Mouse (Mus musculus) hindbrain, embryonic 11.5 days (tissue): ENCODE measurements around the gene Fam83g. TPM values are rescaled to one million over a fixed set of nuclear protein-coding genes. Genes with fewer than 3 reads are reported as not detected.

Experiments
- ATAC-seq: fragments of 200-750 bp; cut with Nextera tagmentation; 2 replicates; pipeline ENCODE4 v1.8.0; 2017; ENCODE audit warnings: mild to moderate bottlenecking, moderate TSS enrichment, moderate library complexity; ENCODE audit not compliant: low FRiP score
- DNase-seq: peaks from one replicate; pipeline ENCODE4 v3.0.0-alpha.2; 2015; ENCODE audit warnings: low spot score
- H3K27ac ChIP-seq: fragments of 300-500 bp; sonication (generic); 2 replicates; pipeline ENCODE4 v1.5.1; 2014; ENCODE audit warnings: mild to moderate bottlenecking, low read depth, low read length
- H3K27me3 ChIP-seq: fragments of 300-500 bp; sonication (generic); 2 replicates; pipeline ENCODE4 v1.6.1; 2014; ENCODE audit warnings: mild to moderate bottlenecking, low read length, moderate library complexity, mixed read lengths; ENCODE audit not compliant: control insufficient read depth, insufficient read depth
- H3K36me3 ChIP-seq: fragments of 300-500 bp; sonication (generic); 2 replicates; pipeline ENCODE4 v1.6.1; 2014; ENCODE audit warnings: mild to moderate bottlenecking, low read length, moderate library complexity, mixed read lengths; ENCODE audit not compliant: control insufficient read depth, insufficient read depth
- H3K4me1 ChIP-seq: fragments of 300-500 bp; sonication (generic); replicated peaks from 2 replicates; pipeline ENCODE4 v1.6.1; 2014; ENCODE audit warnings: low read length, mixed read lengths; ENCODE audit not compliant: control insufficient read depth, insufficient read depth
- H3K4me2 ChIP-seq: fragments of 300-500 bp; sonication (generic); replicated peaks from 2 replicates; pipeline ENCODE4 v1.6.1; 2014; ENCODE audit warnings: mild to moderate bottlenecking, low read depth, low read length
- H3K4me3 ChIP-seq: fragments of 300-500 bp; sonication (generic); 2 replicates; pipeline ENCODE4 v1.5.1; 2014; ENCODE audit warnings: low read depth, low read length
- H3K9ac ChIP-seq: fragments of 300-500 bp; sonication (generic); 2 replicates; pipeline ENCODE4 v1.6.1; 2014; ENCODE audit warnings: low read depth, low read length
- H3K9me3 ChIP-seq: fragments of 300-500 bp; sonication (generic); 2 replicates; pipeline ENCODE4 v1.6.1; 2016; ENCODE audit warnings: low read length; ENCODE audit not compliant: control insufficient read depth
- WGBS: fragments of 180-500 bp; shearing (Covaris S2); extraction: QIAGEN DNeasy Blood & Tissue Kit; methylation state at CpG from one replicate; pipeline ENCODE4 v1.1.7; 2014; 5-methylcytosine and 5-hydroxymethylcytosine counted together
- polyA plus RNA-seq: library from polyadenylated mRNA; unstranded; fragments of >200 nt; fragmentation: Nextera tagmentation; extraction: Ambion mirVana; gene quantifications from 2 replicates; pipeline ENCODE4 v1.2.1, GENCODE M21; 2014

Fam83g gene
- polyA plus RNA-seq, 1 experiment from 2014 or later, result 0.31 TPM

GRCm38 (mm10) chr11:61649626-61650025 lies 34.3 kb upstream of the Fam83g start:
- DNase-seq (no peak), ATAC-seq (no peak)
- no peak overlapping the region for H3K4me2 ChIP-seq
- no peak overlapping the region for H3K4me3 ChIP-seq
- no peaks in the 10 kb centered on the region for H3K9me3 ChIP-seq
- no peak overlapping the region for H3K27ac ChIP-seq
- H3K36me3 ChIP-seq, result no peaks in the 10 kb centered on the region
- no peaks in the 10 kb centered on the region for H3K4me1 ChIP-seq
- 91% methylated on average over 4 of the region's 4 CpGs for WGBS
- no peak overlapping the region for H3K9ac ChIP-seq
- H3K27me3 ChIP-seq, result no peaks in the 10 kb centered on the region

GRCm38 (mm10) chr11:61650470-61651265 lies 33.2 kb upstream of the Fam83g start:
- Histone ChIP-seq H3K4me3 (no peak overlapping the region), H3K9me3 (no peaks in the 10 kb centered on the region), H3K9ac (no peak overlapping the region), H3K36me3 (no peaks in the 10 kb centered on the region), H3K27me3 (no peaks in the 10 kb centered on the region), H3K4me1 (no peaks in the 10 kb centered on the region), H3K27ac (no peak overlapping the region), H3K4me2 (no peak overlapping the region)
- DNase-seq (no peak), ATAC-seq (no peak)
- WGBS, result 87% methylated on average over 9 of the region's 9 CpGs

DNA sequence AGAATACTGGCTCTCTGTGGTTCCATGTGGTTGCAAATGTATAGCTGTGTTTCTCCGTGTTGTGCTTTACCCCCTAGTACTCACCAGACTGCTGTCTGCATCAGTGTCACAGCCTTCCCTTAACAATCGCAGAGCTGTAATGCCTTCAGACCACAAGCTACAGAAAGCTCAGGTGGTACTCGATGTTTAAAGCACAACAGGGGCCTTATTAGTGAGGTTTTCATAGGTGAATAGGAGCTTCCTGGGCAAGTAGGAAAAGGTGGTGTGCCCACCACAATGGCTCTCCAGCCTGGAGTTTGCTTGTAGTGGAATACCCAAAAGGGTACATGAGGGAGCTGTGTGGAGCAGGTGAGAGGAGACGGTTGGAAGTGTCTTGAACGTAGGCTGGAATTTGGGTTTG lies 31.7 kb upstream of the Fam83g start:
- Histone ChIP-seq H3K4me3 (no peak overlapping the region), H3K4me1 (no peaks in the 10 kb centered on the region), H3K27me3 (no peaks in the 10 kb centered on the region), H3K36me3 (no peaks in the 10 kb centered on the region), H3K4me2 (no peak overlapping the region), H3K9me3 (no peaks in the 10 kb centered on the region), H3K27ac (no peak overlapping the region), H3K9ac (no peak overlapping the region)
- DNase-seq, result no peak
- no peak for ATAC-seq
- WGBS, result 91% methylated on average over 5 of the region's 5 CpGs

- H3K4me1 ChIP-seq, result no peaks in the 10 kb centered on the region
- H3K36me3 ChIP-seq, result no peaks in the 10 kb centered on the region
- no peak within 1 kb of the TSS for H3K4me3 ChIP-seq
- no peak within 1 kb of the TSS for H3K4me2 ChIP-seq
- no peak for DNase-seq
- 68% methylated on average over 10 of the region's 10 CpGs for WGBS
- ATAC-seq, result no peak
- no peaks in the 10 kb centered on the region for H3K9me3 ChIP-seq
- H3K27ac ChIP-seq, result no peak within 1 kb of the TSS
- H3K9ac ChIP-seq, result no peak within 1 kb of the TSS
- H3K27me3 ChIP-seq, result no peaks in the 10 kb centered on the region
Measured at GRCm38 (mm10) chr11:61652686-61653447, 31.0 kb upstream of the Fam83g start, which contains the start of gene Grap. Gene Grap (plus strand): TSS chr11:61653265.

GRCm38 (mm10) chr11:61653568-61653967 lies 30.3 kb upstream of the Fam83g start:
- H3K4me2 ChIP-seq, result no peak overlapping the region
- ATAC-seq (no peak), DNase-seq (no peak)
- no peaks in the 10 kb centered on the region for H3K9me3 ChIP-seq
- H3K27ac ChIP-seq, result no peak overlapping the region
- H3K27me3 ChIP-seq, result no peaks in the 10 kb centered on the region
- no peak overlapping the region for H3K4me3 ChIP-seq
- H3K4me1 ChIP-seq, result no peaks in the 10 kb centered on the region
- 85% methylated on average over 2 of the region's 2 CpGs for WGBS
- H3K9ac ChIP-seq, result no peak overlapping the region
- no peaks in the 10 kb centered on the region for H3K36me3 ChIP-seq

DNA sequence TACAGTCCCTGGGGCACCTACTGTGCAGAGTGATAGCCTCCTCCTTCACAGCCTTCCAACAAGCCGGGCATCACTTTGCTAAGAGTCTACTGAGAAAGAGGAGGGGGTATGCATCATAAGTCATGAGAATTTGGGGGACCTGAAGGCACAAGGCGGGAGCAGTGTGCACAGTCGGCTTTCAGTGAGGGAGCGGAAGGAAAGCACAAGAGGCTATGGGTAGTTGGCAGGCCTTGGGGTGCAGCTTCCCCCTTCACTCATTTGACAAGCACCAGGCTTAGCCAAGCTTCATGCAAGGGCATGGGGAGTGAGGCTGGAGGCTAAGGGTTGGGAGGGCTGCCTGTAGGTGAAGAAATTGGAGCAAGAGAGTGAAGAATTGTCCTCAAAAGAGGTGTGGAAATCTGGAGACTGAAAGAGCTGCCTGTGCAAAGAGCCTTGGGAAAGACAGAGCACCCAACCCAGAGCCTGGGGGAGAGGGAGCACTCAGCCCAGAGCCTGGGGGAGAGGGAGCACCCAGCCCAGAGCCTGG lies 29.0 kb upstream of the Fam83g start:
- no peaks in the 10 kb centered on the region for H3K36me3 ChIP-seq
- ATAC-seq, result no peak
- H3K27me3 ChIP-seq, result no peaks in the 10 kb centered on the region
- no peak for DNase-seq
- WGBS, result 88% methylated on average over 4 of the region's 4 CpGs
- H3K27ac ChIP-seq, result no peak overlapping the region
- H3K4me2 ChIP-seq, result no peak overlapping the region
- no peak overlapping the region for H3K4me3 ChIP-seq
- no peak overlapping the region for H3K9ac ChIP-seq
- H3K4me1 ChIP-seq, result no peaks in the 10 kb centered on the region
- H3K9me3 ChIP-seq, result no peaks in the 10 kb centered on the region

GRCm38 (mm10) chr11:61655649-61656048 lies 28.2 kb upstream of the Fam83g start:
- H3K9me3 ChIP-seq, result no peaks in the 10 kb centered on the region
- H3K4me2 ChIP-seq, result no peak overlapping the region
- no peak overlapping the region for H3K27ac ChIP-seq
- no peaks in the 10 kb centered on the region for H3K36me3 ChIP-seq
- H3K9ac ChIP-seq, result no peak overlapping the region
- H3K4me3 ChIP-seq, result no peak overlapping the region
- H3K27me3 ChIP-seq, result no peaks in the 10 kb centered on the region
- no peaks in the 10 kb centered on the region for H3K4me1 ChIP-seq
- no peak for DNase-seq
- 56% methylated on average over 4 of the region's 4 CpGs for WGBS
- ATAC-seq, result no peak

DNA sequence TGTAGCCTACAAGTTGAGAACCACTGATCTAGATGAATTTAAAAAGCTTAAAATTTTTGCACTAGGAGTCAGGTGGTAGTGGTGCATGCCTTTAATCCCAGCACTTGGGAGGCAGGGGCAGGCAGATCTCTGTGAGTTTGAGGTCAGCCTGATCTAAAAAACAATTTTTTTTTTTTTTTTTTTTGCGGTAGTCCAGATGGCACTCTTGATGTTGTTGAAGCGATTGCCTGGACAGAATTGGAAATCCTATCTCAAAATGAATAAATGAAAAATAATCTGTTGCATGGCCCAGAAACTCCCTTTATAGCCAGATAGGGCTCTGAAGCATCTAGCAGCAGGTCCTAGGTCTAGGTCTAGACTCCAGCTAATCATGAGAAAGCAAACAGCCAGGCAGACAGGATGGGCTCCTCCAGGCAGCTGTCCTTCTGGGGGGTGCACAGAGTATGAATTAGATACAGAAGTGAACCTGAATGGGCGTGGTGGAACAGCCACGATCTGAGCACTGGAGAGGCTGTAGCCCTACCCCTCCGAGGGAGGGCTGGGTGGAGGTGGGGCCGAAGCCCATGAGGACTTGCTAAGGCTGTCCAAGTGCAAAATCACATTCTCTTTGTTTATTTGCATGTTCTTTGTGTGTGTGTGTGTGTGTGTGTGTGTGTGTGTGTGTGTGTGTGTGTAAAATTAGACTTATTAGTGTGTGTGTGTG lies 27.6 kb upstream of the Fam83g start:
- Histone ChIP-seq H3K9me3 (no peaks in the 10 kb centered on the region), H3K27ac (no peak overlapping the region), H3K9ac (no peak overlapping the region), H3K4me1 (no peaks in the 10 kb centered on the region), H3K36me3 (no peaks in the 10 kb centered on the region), H3K4me2 (no peak overlapping the region), H3K4me3 (no peak overlapping the region), H3K27me3 (no peaks in the 10 kb centered on the region)
- DNase-seq, result no peak
- ATAC-seq, result no peak
- 73% methylated on average over 6 of the region's 6 CpGs for WGBS
